In genomic region chr15:22170302-22170701, GRCm38 (mm10) we compare ENCODE assay signal across 12 mouse cellular contexts.
DNase-seq lines count a peak whose midpoint lies in the region; ATAC-seq and TF ChIP-seq lines count a peak whose summit lies in the region.
"Had no signal": no experiment of that assay in that cellular context is flagged by ENCODE, and none has a peak within 500 bp of the region (broad histone marks: within the 10 kb centered on the region; RNA-seq: fewer than 3 reads in every experiment).

No protein-coding gene starts in this region.

- no peak overlapping the region for H3K27ac ChIP-seq in hindbrain, postnatal 0 days
- no peak overlapping the region for H3K27ac ChIP-seq in hindbrain, embryonic 12.5 days
- H3K27ac ChIP-seq: kidney, embryonic 15.5 days; limb, embryonic 12.5 days had no signal

- no peak for TF ChIP-seq CTCF in hindbrain, postnatal 0 days (IDR thresholded peaks at IDR 0.05; ENCODE audit: low read depth)

- H3K9ac ChIP-seq in hindbrain, postnatal 0 days (replicated peaks; ENCODE audit: low read length) = no peak overlapping the region
- H3K9ac ChIP-seq in hindbrain, embryonic 12.5 days = no peak overlapping the region
- H3K9ac ChIP-seq: kidney, embryonic 15.5 days; limb, embryonic 12.5 days had no signal

- intact Hi-C loops in gastrocnemius, postnatal 14 days (cut with DNase I; ENCODE audit: low total_unique reads) = no loop called here

- ATAC-seq in hindbrain, postnatal 0 days = peak; percentile 63; the same call in 1 of the 2 replicates
- ATAC-seq in hindbrain, embryonic 12.5 days (ENCODE audit: low FRiP score) = no peak

- H3K9me3 ChIP-seq in hindbrain, postnatal 0 days (ENCODE audit: low read length) = no peaks in the 10 kb centered on the region
- H3K9me3 ChIP-seq in hindbrain, embryonic 12.5 days (replicated peaks) = no peaks in the 10 kb centered on the region; the same call in 1 of the 2 replicates
- H3K9me3 ChIP-seq: kidney, embryonic 15.5 days; limb, embryonic 12.5 days had no signal

- H3K4me3 ChIP-seq in hindbrain, postnatal 0 days (ENCODE audit: low read length) = no peak overlapping the region
- no peak overlapping the region for H3K4me3 ChIP-seq in hindbrain, embryonic 12.5 days
- H3K4me3 ChIP-seq: kidney, embryonic 15.5 days; limb, embryonic 12.5 days had no signal

- DNase-seq in hindbrain, postnatal 0 days (ENCODE audit: low spot score) = peak; percentile 84
- peak; percentile 6 for DNase-seq in right cerebral cortex, adult 18-20 months
- no peak for DNase-seq in right cerebral cortex, postnatal 36 days (ENCODE audit: low spot score in 2 of 2)
- DNase-seq in cerebellum, adult 8-10 months = peak; percentile 88
- no peak for DNase-seq in spleen, postnatal 14 days (ENCODE audit: low spot score in 2 of 2)
- DNase-seq in gastrocnemius, postnatal 14 days = no peak
- DNase-seq: heart, postnatal 36 days; thymus, adult 18-20 months had no signal

- H3K4me2 ChIP-seq in hindbrain, postnatal 0 days (ENCODE audit: low read depth, low read length) = no peak overlapping the region
- H3K4me2 ChIP-seq in hindbrain, embryonic 12.5 days (replicated peaks) = no peak overlapping the region
- H3K4me2 ChIP-seq: kidney, embryonic 15.5 days; limb, embryonic 12.5 days had no signal

- H3K4me1 ChIP-seq in hindbrain, postnatal 0 days (ENCODE audit: insufficient read depth, low read length) = no peaks in the 10 kb centered on the region
- no peaks in the 10 kb centered on the region for H3K4me1 ChIP-seq in hindbrain, embryonic 12.5 days
- H3K4me1 ChIP-seq: kidney, embryonic 15.5 days; limb, embryonic 12.5 days had no signal

- H3K36me3 ChIP-seq in hindbrain, postnatal 0 days (ENCODE audit: insufficient read depth, low read length) = no peaks in the 10 kb centered on the region
- no peaks in the 10 kb centered on the region for H3K36me3 ChIP-seq in hindbrain, embryonic 12.5 days
- H3K36me3 ChIP-seq: kidney, embryonic 15.5 days; limb, embryonic 12.5 days had no signal

- no peaks in the 10 kb centered on the region for H3K27me3 ChIP-seq in hindbrain, postnatal 0 days (ENCODE audit: insufficient read depth, low read length)
- H3K27me3 ChIP-seq in hindbrain, embryonic 12.5 days = no peaks in the 10 kb centered on the region
- H3K27me3 ChIP-seq: CH12.LX; kidney, embryonic 15.5 days; limb, embryonic 12.5 days had no signal

- 54% methylated on average over 5 of the region's 5 CpGs for WGBS in hindbrain, postnatal 0 days
- WGBS in hindbrain, embryonic 12.5 days = 86% methylated on average over 5 of the region's 5 CpGs

Comparison
In these comparisons a context has a peak if more than half of its experiments do, and no peak if none do; other contexts are left out.
1. DNase-seq: peak in hindbrain, postnatal 0 days (single experiment), right cerebral cortex, adult 18-20 months (single experiment) and cerebellum, adult 8-10 months (single experiment); none in right cerebral cortex, postnatal 36 days (0 of 2), spleen, postnatal 14 days (0 of 2) and gastrocnemius, postnatal 14 days (single experiment).